Mouse (Mus musculus): ENCODE measurements around the gene Wdr95.
A peak's percentile ranks its signal among the peaks of the same experiment; 100 is the strongest.
"Not testable (repeated sequence)": the region's sequence is repeated elsewhere in the genome, so short reads cannot be mapped to it uniquely, and the experiment has no call there.

Gene Wdr95

GRCm38 (mm10) chr5:149514890-149515289, 13.6 kb upstream of the Wdr95 start:
- DNase-seq (ENCODE audit: low spot score in 2 of 2), result no peak

- DNase-seq (ENCODE audit: low spot score in 2 of 2), result no peak
Measured at GRCm38 (mm10) chr5:149517116-149517515, 11.4 kb upstream of the Wdr95 start.

- DNase-seq (ENCODE audit: low spot score in 2 of 2), result no peak
Measured at GRCm38 (mm10) chr5:149520806-149521205, 7.7 kb upstream of the Wdr95 start.

GRCm38 (mm10) chr5:149523856-149524241, 4.6 kb upstream of the Wdr95 start:
- no peak for DNase-seq (ENCODE audit: low spot score in 2 of 2)

- DNase-seq (ENCODE audit: low spot score in 2 of 2), result peak; percentile 85 to 90
Measured at GRCm38 (mm10) chr5:149524242-149524858, 4.1 kb upstream of the Wdr95 start.

- no peak for DNase-seq (ENCODE audit: low spot score in 2 of 2)
Measured at GRCm38 (mm10) chr5:149525055-149525785, 3.3 kb upstream of the Wdr95 start.

GRCm38 (mm10) chr5:149526467-149526951, 2.0 kb upstream of the Wdr95 start:
- DNase-seq (ENCODE audit: low spot score in 2 of 2), result no peak

GRCm38 (mm10) chr5:149527292-149527691, 1.2 kb upstream of the Wdr95 start:
- DNase-seq (ENCODE audit: low spot score in 2 of 2), result not testable (repeated sequence)

- no peak for DNase-seq (ENCODE audit: low spot score in 2 of 2)
Measured at GRCm38 (mm10) chr5:149533847-149534246, 5.4 kb downstream of the Wdr95 start.

- DNase-seq (ENCODE audit: low spot score in 2 of 2), result no peak
Measured at GRCm38 (mm10) chr5:149536005-149536404, 7.5 kb downstream of the Wdr95 start.

GRCm38 (mm10) chr5:149537796-149538511, 9.5 kb downstream of the Wdr95 start:
- DNase-seq (ENCODE audit: low spot score in 2 of 2), result peak in 1 of 2 experiments; percentile 68

GRCm38 (mm10) chr5:149538531-149538930, 10.1 kb downstream of the Wdr95 start:
- no peak for DNase-seq (ENCODE audit: low spot score in 2 of 2)

GRCm38 (mm10) chr5:149539051-149539450, 10.6 kb downstream of the Wdr95 start:
- DNase-seq (ENCODE audit: low spot score in 2 of 2), result no peak

- DNase-seq (ENCODE audit: low spot score in 2 of 2), result no peak
Measured at GRCm38 (mm10) chr5:149551179-149551578, 22.7 kb downstream of the Wdr95 start.

GRCm38 (mm10) chr5:149552742-149553141, 24.3 kb downstream of the Wdr95 start:
- no peak for DNase-seq (ENCODE audit: low spot score in 2 of 2)

GRCm38 (mm10) chr5:149553373-149553772, 24.9 kb downstream of the Wdr95 start:
- no peak for DNase-seq (ENCODE audit: low spot score in 2 of 2)

GRCm38 (mm10) chr5:149554397-149554796, 25.9 kb downstream of the Wdr95 start:
- no peak for DNase-seq (ENCODE audit: low spot score in 2 of 2)

- peak in 1 of 2 experiments; percentile 31 for DNase-seq (ENCODE audit: low spot score in 2 of 2)
Measured at GRCm38 (mm10) chr5:149560903-149561588, 32.6 kb downstream of the Wdr95 start.

- no peak for DNase-seq (ENCODE audit: low spot score in 2 of 2)
Measured at GRCm38 (mm10) chr5:149566026-149566425, 37.5 kb downstream of the Wdr95 start.

- no peak for DNase-seq (ENCODE audit: low spot score in 2 of 2)
Measured at GRCm38 (mm10) chr5:149566957-149567356, 38.5 kb downstream of the Wdr95 start.

GRCm38 (mm10) chr5:149568993-149569392, 40.5 kb downstream of the Wdr95 start:
- no peak for DNase-seq (ENCODE audit: low spot score in 2 of 2)

- DNase-seq (ENCODE audit: low spot score in 2 of 2), result no peak
Measured at GRCm38 (mm10) chr5:149576977-149577376, 48.5 kb downstream of the Wdr95 start.
